Mouse (Mus musculus): ENCODE results near the gene Mettl26. TPM values are rescaled to one million over a fixed set of nuclear protein-coding genes. Genes with fewer than 3 reads are reported as not detected.

The Mettl26 gene
- polyA plus RNA-seq, 1 experiment from 2014 or later: 52.0 TPM

- Histone ChIP-seq H3K4me2 (replicated peaks) (peak overlapping the region; percentile 95), H3K9me3 (no peaks in the 10 kb centered on the region), H3K4me1 (peaks cover 81% of the 10 kb centered on the region), H3K4me3 (peak overlapping the region; percentile 79), H3K36me3 (peaks cover 42% of the 10 kb centered on the region), H3K9ac (peak overlapping the region; percentile 92), H3K27me3 (replicated peaks) (no peaks in the 10 kb centered on the region), H3K27ac (no peak overlapping the region; the same call in 1 of the 2 replicates)
- ATAC-seq (ENCODE audit: low FRiP score, low read depth): no peak
- 67% methylated on average over 21 of the region's 21 CpGs for WGBS
Observed at GRCm38 (mm10) chr17:25831451-25832281, 43.2 kb upstream of the Mettl26 start.

- ATAC-seq (ENCODE audit: low FRiP score, low read depth): peak; percentile 90
- Histone ChIP-seq H3K4me1 (peaks cover 82% of the 10 kb centered on the region), H3K36me3 (peaks cover 32% of the 10 kb centered on the region), H3K27me3 (replicated peaks) (no peaks in the 10 kb centered on the region), H3K4me2 (replicated peaks) (peak overlapping the region; percentile 95), H3K9ac (peak overlapping the region; percentile 92), H3K9me3 (no peaks in the 10 kb centered on the region), H3K27ac (peak overlapping the region; percentile 88), H3K4me3 (peak overlapping the region; percentile 79)
- WGBS: under 1% methylated on average over 77 of the region's 77 CpGs
Observed at GRCm38 (mm10) chr17:25832436-25833290, 42.2 kb upstream of the Mettl26 start.

- H3K4me1 ChIP-seq: peaks cover 83% of the 10 kb centered on the region
- peak within 1 kb of the TSS; percentile 88 for H3K27ac ChIP-seq
- ATAC-seq (ENCODE audit: low FRiP score, low read depth): peak; percentile 50
- peak within 1 kb of the TSS; percentile 92 for H3K9ac ChIP-seq
- H3K4me2 ChIP-seq (replicated peaks): peak within 1 kb of the TSS; percentile 95
- H3K9me3 ChIP-seq: no peaks in the 10 kb centered on the region
- peaks cover 32% of the 10 kb centered on the region for H3K36me3 ChIP-seq
- H3K27me3 ChIP-seq (replicated peaks): no peaks in the 10 kb centered on the region
- under 1% methylated on average over 24 of the region's 24 CpGs for WGBS
- peak within 1 kb of the TSS; percentile 79 for H3K4me3 ChIP-seq
Observed at GRCm38 (mm10) chr17:25833291-25833663, 41.6 kb upstream of the Mettl26 start, which contains the start of gene Stub1. Stub1 (minus strand) TSS chr17:25833404.

- Histone ChIP-seq H3K4me3 (peak overlapping the region; percentile 79), H3K9me3 (no peaks in the 10 kb centered on the region), H3K27me3 (replicated peaks) (no peaks in the 10 kb centered on the region), H3K9ac (peak overlapping the region; percentile 92), H3K4me2 (replicated peaks) (peak overlapping the region; percentile 95), H3K36me3 (peaks cover 36% of the 10 kb centered on the region), H3K4me1 (peaks cover 82% of the 10 kb centered on the region), H3K27ac (peak overlapping the region; percentile 88)
- no peak for ATAC-seq (ENCODE audit: low FRiP score, low read depth)
- 60% methylated on average over 6 of the region's 6 CpGs for WGBS
Observed at GRCm38 (mm10) chr17:25833961-25834594, 40.8 kb upstream of the Mettl26 start.

- no peaks in the 10 kb centered on the region for H3K27me3 ChIP-seq (replicated peaks)
- peaks cover 78% of the 10 kb centered on the region for H3K4me1 ChIP-seq
- H3K36me3 ChIP-seq: peaks cover 43% of the 10 kb centered on the region
- peak overlapping the region; percentile 79 for H3K4me3 ChIP-seq
- peak overlapping the region; percentile 92 for H3K9ac ChIP-seq
- H3K4me2 ChIP-seq (replicated peaks): peak overlapping the region; percentile 95
- H3K9me3 ChIP-seq: no peaks in the 10 kb centered on the region
- 89% methylated on average over 12 of the region's 12 CpGs for WGBS
- no peak for ATAC-seq (ENCODE audit: low FRiP score, low read depth)
- no peak overlapping the region for H3K27ac ChIP-seq
Observed at GRCm38 (mm10) chr17:25834595-25835222, 40.2 kb upstream of the Mettl26 start.

- Histone ChIP-seq H3K9ac (peak overlapping the region; percentile 92; the same call in 1 of the 2 replicates), H3K4me3 (no peak overlapping the region), H3K9me3 (no peaks in the 10 kb centered on the region), H3K27ac (no peak overlapping the region), H3K36me3 (peaks cover 43% of the 10 kb centered on the region), H3K4me1 (peaks cover 72% of the 10 kb centered on the region), H3K4me2 (replicated peaks) (peak overlapping the region; percentile 95), H3K27me3 (replicated peaks) (no peaks in the 10 kb centered on the region)
- 97% methylated on average over 7 of the region's 7 CpGs for WGBS
- ATAC-seq (ENCODE audit: low FRiP score, low read depth): no peak
Observed at GRCm38 (mm10) chr17:25835301-25835700, 39.6 kb upstream of the Mettl26 start.

GRCm38 (mm10) chr17:25835816-25836215 lies 39.1 kb upstream of the Mettl26 start:
- Histone ChIP-seq H3K27ac (no peak overlapping the region), H3K36me3 (peaks cover 43% of the 10 kb centered on the region), H3K9me3 (no peaks in the 10 kb centered on the region), H3K27me3 (replicated peaks) (no peaks in the 10 kb centered on the region), H3K4me1 (peaks cover 66% of the 10 kb centered on the region), H3K4me3 (no peak overlapping the region), H3K4me2 (replicated peaks) (peak overlapping the region; percentile 95), H3K9ac (peak overlapping the region; percentile 66)
- 92% methylated on average over 16 of the region's 16 CpGs for WGBS
- no peak for ATAC-seq (ENCODE audit: low FRiP score, low read depth)

- WGBS: 22% methylated on average over 23 of the region's 23 CpGs
- Histone ChIP-seq H3K9ac (peak overlapping the region; percentile 66), H3K27ac (peak overlapping the region; percentile 32; the same call in 1 of the 2 replicates), H3K4me3 (peak overlapping the region; percentile 42), H3K27me3 (replicated peaks) (no peaks in the 10 kb centered on the region), H3K4me2 (replicated peaks) (peak overlapping the region; percentile 95), H3K9me3 (no peaks in the 10 kb centered on the region), H3K36me3 (peaks cover 43% of the 10 kb centered on the region), H3K4me1 (peaks cover 59% of the 10 kb centered on the region)
- 0 out of 2 replicates have a peak, but pooled peaks have one; percentile 8 for ATAC-seq (ENCODE audit: low FRiP score, low read depth)
Observed at GRCm38 (mm10) chr17:25836397-25837075, 38.3 kb upstream of the Mettl26 start.

GRCm38 (mm10) chr17:25837076-25837410 lies 37.8 kb upstream of the Mettl26 start, which contains the start of gene Rhbdl1:
Rhbdl1 (minus strand) TSS chr17:25837295.
- Histone ChIP-seq H3K9me3 (no peaks in the 10 kb centered on the region), H3K9ac (peak within 1 kb of the TSS; percentile 66), H3K4me3 (peak within 1 kb of the TSS; percentile 42), H3K4me2 (replicated peaks) (peak within 1 kb of the TSS; percentile 95), H3K27me3 (replicated peaks) (no peaks in the 10 kb centered on the region), H3K4me1 (peaks cover 54% of the 10 kb centered on the region), H3K27ac (peak within 1 kb of the TSS; percentile 32; the same call in 1 of the 2 replicates), H3K36me3 (peaks cover 46% of the 10 kb centered on the region)
- ATAC-seq (ENCODE audit: low FRiP score, low read depth): 0 out of 2 replicates have a peak, but pooled peaks have one; percentile 8
- whole genome bisulfite sequencing: 2% methylated on average over 27 of the region's 29 CpGs

GRCm38 (mm10) chr17:25837533-25837932 lies 37.3 kb upstream of the Mettl26 start:
- peak overlapping the region; percentile 66; the same call in 1 of the 2 replicates for H3K9ac ChIP-seq
- no peak overlapping the region; the same call in 1 of the 2 replicates for H3K4me3 ChIP-seq
- no peaks in the 10 kb centered on the region for H3K27me3 ChIP-seq (replicated peaks)
- peaks cover 51% of the 10 kb centered on the region for H3K36me3 ChIP-seq
- peak overlapping the region; percentile 95 for H3K4me2 ChIP-seq (replicated peaks)
- 30% methylated on average over 3 of the region's 3 CpGs for WGBS
- 0 out of 2 replicates have a peak overlapping the region, but pooled peaks have one; percentile 16 for H3K27ac ChIP-seq
- peaks cover 52% of the 10 kb centered on the region for H3K4me1 ChIP-seq
- ATAC-seq (ENCODE audit: low FRiP score, low read depth): no peak
- no peaks in the 10 kb centered on the region for H3K9me3 ChIP-seq

- H3K27ac ChIP-seq: no peak overlapping the region
- ATAC-seq (ENCODE audit: low FRiP score, low read depth): no peak
- no peaks in the 10 kb centered on the region for H3K9me3 ChIP-seq
- no peak overlapping the region for H3K4me3 ChIP-seq
- 85% methylated on average over 4 of the region's 4 CpGs for WGBS
- H3K9ac ChIP-seq: no peak overlapping the region
- H3K4me1 ChIP-seq: peaks cover 54% of the 10 kb centered on the region
- H3K27me3 ChIP-seq (replicated peaks): no peaks in the 10 kb centered on the region
- no peak overlapping the region for H3K4me2 ChIP-seq (replicated peaks)
- peaks cover 51% of the 10 kb centered on the region for H3K36me3 ChIP-seq
Observed at GRCm38 (mm10) chr17:25838904-25839303, 36.0 kb upstream of the Mettl26 start.
